Mouse (Mus musculus) right cerebral cortex, postnatal 25 days (tissue): ENCODE measurements around the gene Ddx23.
A peak's percentile ranks its signal among the peaks of the same experiment; 100 is the strongest.

ENCODE experiments used
- DNase-seq: peaks from one replicate; pipeline ENCODE4 v3.0.0; 2022

Gene Ddx23

DNA sequence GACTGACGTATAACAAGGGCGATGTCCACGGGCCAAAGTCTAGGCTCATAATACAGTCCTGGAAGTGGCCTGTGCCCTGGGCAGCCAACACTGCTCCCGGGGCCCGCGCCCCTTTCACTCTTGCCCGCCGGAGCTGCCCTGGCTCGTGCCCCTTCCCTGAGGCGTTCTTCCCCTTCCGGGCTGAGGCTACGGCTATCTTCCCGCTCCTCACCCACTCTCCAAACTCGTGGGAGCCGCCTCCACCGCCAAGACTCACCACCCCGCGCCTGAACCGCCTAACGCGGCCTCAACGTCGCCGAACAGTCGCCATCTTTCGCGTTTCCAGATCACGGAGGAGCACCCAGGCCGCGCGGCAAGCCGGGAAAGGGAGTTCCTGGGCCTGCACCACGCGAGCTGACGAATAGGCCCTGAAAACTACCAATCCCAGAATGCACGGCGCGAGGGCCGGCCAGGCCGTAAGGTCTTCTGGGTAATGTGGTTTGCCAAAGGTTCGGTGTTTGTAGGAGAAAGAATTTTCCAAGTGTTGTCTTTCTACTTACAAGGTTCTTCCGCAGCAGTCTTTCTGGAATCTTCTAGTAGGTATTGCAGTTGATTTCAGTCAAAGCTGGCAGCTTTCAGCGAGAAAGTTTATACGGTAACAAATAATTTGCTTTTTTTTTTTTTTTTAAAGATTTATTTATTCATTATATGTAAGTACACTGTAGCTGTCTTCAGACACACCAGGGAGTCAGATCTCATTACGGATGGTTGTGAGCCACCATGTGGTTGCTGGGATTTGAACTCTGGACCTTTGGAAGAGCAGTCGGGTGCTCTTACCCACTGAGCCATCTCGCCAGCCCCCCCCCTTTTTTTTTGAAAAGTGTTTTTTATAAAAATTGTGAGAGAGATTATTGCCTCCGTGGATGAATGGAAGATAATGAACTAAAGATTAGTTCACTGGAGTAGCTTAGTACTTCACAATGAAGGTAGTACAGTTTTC lies at the start of gene Ddx23:
Gene Ddx23 (minus strand): TSS at position 328 of the 979 bp plus-strand sequence.
- peak; percentile 98 for DNase-seq

- peak; percentile 61 for DNase-seq
Measured at GRCm38 (mm10) chr15:98710442-98710841, 47.7 kb upstream of the Ddx23 start.

DNA sequence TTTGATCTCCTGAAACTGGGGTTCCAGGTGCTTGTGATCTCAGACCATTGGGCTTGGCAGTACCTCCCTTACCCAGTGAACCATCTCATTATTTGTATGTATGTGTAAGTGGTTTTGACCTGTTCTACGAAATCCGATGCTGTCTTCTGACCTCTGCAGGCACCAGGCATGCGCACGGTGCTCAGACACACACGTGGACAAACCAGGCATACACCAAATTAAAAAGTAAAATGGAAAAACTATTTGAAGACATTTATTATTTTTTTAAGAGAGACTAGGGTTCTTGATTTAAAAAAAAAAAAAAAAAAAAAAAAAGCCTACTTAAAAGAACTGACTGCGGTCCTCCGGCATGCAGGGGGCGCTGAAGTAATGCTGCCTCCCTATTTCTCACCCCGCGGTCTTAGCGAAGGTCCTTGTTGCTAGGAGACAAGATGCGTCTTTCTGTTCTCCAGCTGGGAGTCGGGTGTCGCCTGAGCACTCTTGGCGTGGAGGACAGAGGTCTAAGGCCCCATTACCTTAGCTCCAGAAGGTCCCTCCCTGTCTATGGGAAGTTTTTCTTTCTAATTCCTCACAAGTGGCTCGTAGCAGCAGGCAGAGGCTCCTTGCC lies 45.2 kb upstream of the Ddx23 start, which contains the start of gene Ccdc65:
Gene Ccdc65 (plus strand): TSS at position 442 of the 607 bp plus-strand sequence.
- peak; percentile 80 for DNase-seq

GRCm38 (mm10) chr15:98704312-98704711 lies 41.6 kb upstream of the Ddx23 start:
- DNase-seq = no peak

- peak; percentile 92 for DNase-seq
Measured at GRCm38 (mm10) chr15:98699190-98700105, 36.8 kb upstream of the Ddx23 start.

- DNase-seq = no peak
Measured at GRCm38 (mm10) chr15:98696216-98696615, 33.5 kb upstream of the Ddx23 start.

GRCm38 (mm10) chr15:98695726-98696125 lies 33.0 kb upstream of the Ddx23 start:
- no peak for DNase-seq

GRCm38 (mm10) chr15:98692171-98692715 lies 29.5 kb upstream of the Ddx23 start:
- DNase-seq = no peak

DNA sequence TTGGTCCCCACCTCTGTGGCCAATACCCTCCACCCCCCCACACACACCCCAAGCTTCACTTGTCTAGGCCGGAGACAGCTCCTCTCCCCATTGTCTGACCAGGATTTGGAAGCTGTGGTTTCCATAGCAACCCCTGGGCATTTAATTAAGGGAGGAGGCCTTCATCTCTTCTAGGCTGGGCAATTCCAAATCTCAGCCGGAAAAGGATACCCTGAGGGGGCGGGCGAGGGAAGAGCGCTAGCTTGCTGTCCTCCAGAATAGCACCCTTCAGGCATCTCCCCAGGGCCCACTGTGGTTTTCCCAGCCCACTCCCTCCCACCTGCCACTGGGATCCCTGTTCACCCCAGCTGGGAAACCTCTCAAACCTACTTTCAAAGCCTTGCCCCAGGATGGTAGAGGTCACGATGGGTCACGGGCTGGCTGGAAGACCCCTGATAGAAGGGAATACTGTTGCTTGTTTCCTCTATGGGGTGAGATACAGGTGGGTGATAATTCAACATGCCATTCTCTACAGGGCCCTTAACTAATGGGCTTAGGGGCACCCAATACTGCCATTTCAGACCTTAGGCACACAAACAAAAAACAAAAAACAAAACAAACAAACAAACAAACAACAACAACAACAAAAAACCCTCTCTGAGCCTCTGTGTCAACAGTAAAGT lies 28.9 kb upstream of the Ddx23 start:
- no peak for DNase-seq

GRCm38 (mm10) chr15:98689682-98690081 lies 27.0 kb upstream of the Ddx23 start:
- DNase-seq = no peak

GRCm38 (mm10) chr15:98685926-98686325 lies 23.2 kb upstream of the Ddx23 start:
- DNase-seq = no peak

DNA sequence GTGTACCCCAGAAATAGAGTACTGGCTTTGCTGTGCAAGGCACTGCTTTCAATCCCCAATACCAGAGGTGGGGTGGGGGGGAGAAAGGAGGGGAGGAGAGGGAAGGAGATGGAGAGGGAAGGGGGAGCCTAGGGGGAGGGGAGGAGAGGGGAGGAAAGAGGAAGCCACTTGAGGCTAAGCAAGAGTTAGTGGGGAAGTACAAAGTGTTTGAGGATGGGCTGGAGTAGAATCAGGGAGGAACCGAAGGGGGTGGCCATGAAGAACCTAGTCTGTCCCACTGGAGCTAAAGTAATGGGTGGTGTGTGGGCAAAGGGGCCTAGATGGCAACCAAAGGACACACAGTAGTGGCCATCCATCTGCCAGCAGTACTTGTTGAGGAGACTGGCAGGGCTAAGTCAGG lies 21.1 kb upstream of the Ddx23 start:
- no peak for DNase-seq

DNA sequence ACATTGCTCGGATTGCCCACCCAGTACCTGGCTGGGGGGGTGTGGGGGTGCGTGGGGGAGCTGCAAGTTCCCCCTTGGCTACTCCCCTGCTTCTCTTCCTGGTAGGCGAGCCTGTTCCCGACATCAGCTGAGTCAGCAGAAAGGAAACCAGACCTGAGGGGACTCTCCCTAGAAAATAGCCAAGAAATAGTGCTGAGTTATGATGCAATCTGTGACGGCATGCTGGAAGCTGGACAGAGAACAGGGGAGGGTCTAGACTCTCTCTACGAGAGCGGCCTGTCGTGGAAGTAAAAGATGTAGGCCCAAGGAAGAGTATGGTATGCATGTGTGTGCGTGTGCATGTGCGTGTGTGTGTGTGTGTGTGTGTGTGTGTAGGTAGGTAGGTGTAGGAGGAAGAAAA lies 20.5 kb upstream of the Ddx23 start:
- DNase-seq = no peak

DNA sequence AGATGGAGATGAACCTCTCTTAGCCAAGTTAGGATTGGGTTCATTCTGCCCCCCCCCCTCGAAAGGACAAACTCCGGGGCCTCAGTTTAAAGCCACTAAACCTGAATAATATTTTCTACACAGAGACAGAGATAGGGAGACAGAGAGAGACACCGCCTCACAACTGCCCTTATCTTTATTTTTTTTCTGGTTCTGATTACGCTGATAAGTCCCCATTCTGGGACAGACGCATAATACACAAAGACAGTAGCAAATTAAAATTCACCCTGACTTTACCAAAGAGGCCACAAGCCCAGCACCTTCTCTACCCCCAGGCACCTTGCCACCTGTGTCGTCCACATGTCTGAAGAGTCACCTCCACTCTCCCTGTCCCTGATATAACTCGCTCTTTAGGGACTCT lies 18.9 kb upstream of the Ddx23 start:
- DNase-seq = no peak

DNA sequence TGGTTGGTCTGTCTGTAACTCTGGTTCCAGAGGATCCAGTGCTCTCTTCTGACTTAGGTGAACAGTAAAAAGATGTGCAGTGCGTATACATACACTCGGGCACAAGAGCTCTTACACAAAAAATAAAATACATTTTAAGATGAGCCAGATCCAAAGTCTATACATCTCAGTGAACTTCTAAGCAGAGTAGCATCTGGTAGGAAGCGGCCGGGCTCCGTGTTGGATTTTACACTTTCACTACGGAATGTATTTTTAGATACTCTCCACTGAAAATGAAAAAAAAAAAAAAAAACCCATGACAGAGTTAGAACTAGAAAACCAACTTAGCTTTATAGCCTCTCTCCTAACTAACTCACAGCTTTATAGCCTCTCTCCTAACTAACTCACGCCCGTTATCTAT lies 18.0 kb upstream of the Ddx23 start:
- DNase-seq = no peak

GRCm38 (mm10) chr15:98677977-98678376 lies 15.3 kb upstream of the Ddx23 start:
- DNase-seq = no peak

GRCm38 (mm10) chr15:98676940-98677728 lies 14.4 kb upstream of the Ddx23 start, which contains the start of gene Rnd1:
Rnd1 (minus strand) TSS chr15:98677461.
- DNase-seq = peak; percentile 88

- DNase-seq = no peak
Measured at GRCm38 (mm10) chr15:98676471-98676870, 13.8 kb upstream of the Ddx23 start.

DNA sequence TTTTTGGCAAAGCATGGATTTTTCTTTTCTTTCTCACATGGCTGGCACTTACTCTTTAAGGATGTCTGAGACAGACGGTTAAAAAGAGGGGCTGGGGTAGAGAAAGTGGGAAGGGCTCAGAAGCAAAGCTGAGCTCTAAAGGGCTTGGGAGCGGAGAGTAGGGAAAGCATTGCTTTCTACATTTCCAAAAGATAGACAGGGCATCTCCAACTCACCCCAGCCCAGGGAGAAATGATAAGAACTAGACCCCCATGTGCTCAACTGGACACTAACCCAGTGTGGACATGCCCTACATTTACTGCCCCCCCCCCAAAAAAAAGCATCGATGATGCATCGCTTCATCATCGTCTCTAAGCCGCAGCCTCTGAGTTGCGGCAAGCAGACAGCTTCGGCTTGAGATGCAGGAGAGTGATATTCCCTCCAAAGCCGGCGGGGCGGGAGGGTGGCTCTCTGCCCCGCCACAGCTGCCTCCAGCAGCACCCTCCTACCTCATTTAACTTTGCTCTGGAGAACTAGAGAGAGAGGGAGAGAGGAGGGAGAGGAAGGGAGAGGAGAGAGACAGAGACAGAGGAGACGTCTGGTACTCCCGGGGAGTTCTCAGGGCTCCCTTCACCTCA lies 13.0 kb upstream of the Ddx23 start:
- DNase-seq = no peak

- DNase-seq = no peak
Measured at GRCm38 (mm10) chr15:98674994-98675545, 12.4 kb upstream of the Ddx23 start.
